Mouse (Mus musculus) midbrain, embryonic 11.5 days (tissue): ENCODE measurements around the gene Arhgap44. TPM values are rescaled to one million over a fixed set of nuclear protein-coding genes. Genes with fewer than 3 reads are reported as not detected.

Experiments
- ATAC-seq: fragments of 200-750 bp; cut with Nextera tagmentation; 2 replicates; pipeline ENCODE4 v1.8.0; 2017; ENCODE audit warnings: moderate TSS enrichment, moderate library complexity; ENCODE audit not compliant: low FRiP score
- DNase-seq: peaks from one replicate; pipeline ENCODE4 v3.0.0; 2015; ENCODE audit warnings: low spot score; ENCODE audit errors: missing footprints
- H3K27ac ChIP-seq: fragments of 300-500 bp; sonication (generic); 2 replicates; pipeline ENCODE4 v1.5.1; 2014; ENCODE audit warnings: low read depth, low read length
- H3K27me3 ChIP-seq: fragments of 300-500 bp; sonication (generic); 2 replicates; pipeline ENCODE4 v1.6.1; 2014; ENCODE audit warnings: mild to moderate bottlenecking, low read length, moderate library complexity, mixed read lengths; ENCODE audit not compliant: control insufficient read depth, insufficient read depth
- H3K36me3 ChIP-seq: fragments of 300-500 bp; sonication (generic); 2 replicates; pipeline ENCODE4 v1.6.1; 2014; ENCODE audit warnings: mild to moderate bottlenecking, low read length, moderate library complexity, mixed read lengths; ENCODE audit not compliant: control insufficient read depth, insufficient read depth
- H3K4me1 ChIP-seq: fragments of 300-500 bp; sonication (generic); 2 replicates; pipeline ENCODE4 v1.6.1; 2014; ENCODE audit warnings: low read length; ENCODE audit not compliant: control insufficient read depth, insufficient read depth
- H3K4me2 ChIP-seq: fragments of 300-500 bp; sonication (generic); 2 replicates; pipeline ENCODE4 v1.6.1; 2014; ENCODE audit warnings: mild to moderate bottlenecking, moderate library complexity
- H3K4me3 ChIP-seq: fragments of 300-500 bp; sonication (generic); 2 replicates; pipeline ENCODE4 v1.5.1; 2014; ENCODE audit warnings: low read depth, low read length
- H3K9ac ChIP-seq: fragments of 300-500 bp; sonication (generic); 2 replicates; pipeline ENCODE4 v1.6.1; 2014; ENCODE audit warnings: low read length
- H3K9me3 ChIP-seq: fragments of 300-500 bp; sonication (generic); 2 replicates; pipeline ENCODE4 v1.6.1; 2016; ENCODE audit warnings: low read length; ENCODE audit not compliant: control insufficient read depth
- WGBS: fragments of 180-500 bp; shearing (Covaris S2); extraction: QIAGEN DNeasy Blood & Tissue Kit; methylation state at CpG from one replicate; pipeline ENCODE4 v1.1.7; 2014; 5-methylcytosine and 5-hydroxymethylcytosine counted together
- microRNA-seq: library from miRNA; unstranded; fragments of <30 nt; microRNA quantifications from one replicate; pipeline ENCODE4, GENCODE M21; 2017
- polyA plus RNA-seq: library from polyadenylated mRNA; unstranded; fragments of >200 nt; fragmentation: Nextera tagmentation; extraction: Ambion mirVana; gene quantifications from 2 replicates; pipeline ENCODE4 v1.2.1, GENCODE M21; 2014

The Arhgap44 gene
- polyA plus RNA-seq, 1 experiment from 2014 or later: 4.9 TPM

DNA sequence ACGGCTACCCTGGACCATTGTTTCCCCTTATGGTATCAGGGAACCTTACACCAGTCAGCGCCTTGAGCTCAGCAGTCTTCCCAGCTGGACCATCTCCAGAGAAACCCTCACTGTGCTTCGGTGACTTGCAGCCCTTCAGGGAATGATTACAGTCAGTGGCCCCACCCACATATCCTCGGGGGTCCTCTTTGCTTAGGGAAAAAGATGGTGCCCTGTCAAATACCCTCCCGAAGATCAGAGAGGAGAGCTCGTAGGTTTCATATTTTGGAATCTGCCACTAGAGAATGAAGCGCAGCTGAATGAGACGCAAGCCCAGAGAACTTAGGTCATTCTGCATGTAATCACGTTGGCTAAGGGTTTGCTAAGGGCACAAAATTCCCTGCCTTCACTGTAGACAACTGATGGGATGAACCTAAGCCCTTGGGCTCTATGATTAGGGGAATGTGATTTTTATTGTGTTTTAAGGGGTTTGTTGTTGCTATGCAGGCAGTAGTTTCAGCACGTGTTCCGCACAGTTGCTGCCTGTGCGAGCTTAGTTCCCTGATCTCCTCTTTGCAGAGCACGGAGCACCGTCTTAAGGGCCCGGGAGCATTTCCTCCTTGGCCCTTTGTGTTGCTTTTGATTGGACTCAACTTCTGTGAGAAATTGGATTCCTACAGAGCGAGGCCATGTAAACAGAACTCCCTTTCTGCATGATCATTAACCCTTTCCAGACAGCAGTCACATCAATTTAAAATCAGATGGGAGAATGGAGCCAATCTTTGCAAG lies 205.6 kb downstream of the Arhgap44 start:
- H3K27me3 ChIP-seq: no peaks in the 10 kb centered on the region
- H3K4me3 ChIP-seq: no peak overlapping the region
- no peaks in the 10 kb centered on the region for H3K36me3 ChIP-seq
- H3K4me1 ChIP-seq: peaks cover 8% of the 10 kb centered on the region; the same call in 1 of the 2 replicates
- H3K9me3 ChIP-seq: no peaks in the 10 kb centered on the region
- peak overlapping the region; percentile 12; the same call in 1 of the 2 replicates for H3K4me2 ChIP-seq
- DNase-seq (peak; percentile 87), ATAC-seq (no peak)
- no peak overlapping the region for H3K27ac ChIP-seq
- WGBS: 18% methylated on average over 16 of the region's 16 CpGs
- H3K9ac ChIP-seq: no peak overlapping the region

Small RNAs within 50 kb of the gene (microRNA-seq; reads per million reads assigned to microRNA genes)
- not detected for gene Gm25991

Other genes with a start within 250 kb of the Arhgap44 start
- 32.2 and 32.3 TPM in 2 replicates for gene Elac2, start 183.9 kb downstream of the Arhgap44 start, polyA plus RNA-seq
- gene 1700086D15Rik, start 3.1 kb downstream of the Arhgap44 start, polyA plus RNA-seq: not detected in 2 replicates
- gene Myocd, start 107.0 kb upstream of the Arhgap44 start, polyA plus RNA-seq: 1.9 and 2.4 TPM in 2 replicates